Mouse (Mus musculus) midbrain, embryonic 12.5 days (tissue): ENCODE measurements at regions not wholly inside any gene's neighbourhood (a gene's known extent, or its start where the extent isn't known, plus 50 kb on each side); places are given as distances from the start of the nearest gene placed in this dataset.

Experiments used
- ATAC-seq: fragments of 200-750 bp; cut with Nextera tagmentation; 2 replicates; pipeline ENCODE4 v1.8.0; 2017; ENCODE audit warnings: low read depth, moderate TSS enrichment, moderate library complexity; ENCODE audit not compliant: low FRiP score
- H3K27ac ChIP-seq: fragments of 300-500 bp; sonication (generic); replicated peaks from 2 replicates; pipeline ENCODE4 v1.5.1; 2016; ENCODE audit warnings: mild to moderate bottlenecking
- H3K27me3 ChIP-seq: fragments of 300-500 bp; sonication (generic); 2 replicates; pipeline ENCODE4 v1.6.1; 2016; ENCODE audit warnings: mild to moderate bottlenecking
- H3K36me3 ChIP-seq: fragments of 300-500 bp; sonication (generic); 2 replicates; pipeline ENCODE4 v1.6.1; 2016
- H3K4me1 ChIP-seq: fragments of 300-500 bp; sonication (generic); 2 replicates; pipeline ENCODE4 v1.6.1; 2016
- H3K4me2 ChIP-seq: fragments of 300-500 bp; sonication (generic); replicated peaks from 2 replicates; pipeline ENCODE4 v1.6.1; 2016; ENCODE audit warnings: mild to moderate bottlenecking, moderate library complexity
- H3K4me3 ChIP-seq: fragments of 300-500 bp; sonication (generic); 2 replicates; pipeline ENCODE4 v1.5.1; 2016; ENCODE audit warnings: mild to moderate bottlenecking
- H3K9ac ChIP-seq: fragments of 300-500 bp; sonication (generic); replicated peaks from 2 replicates; pipeline ENCODE4 v1.6.1; 2016; ENCODE audit warnings: mild to moderate bottlenecking, moderate library complexity
- H3K9me3 ChIP-seq: fragments of 300-500 bp; sonication (generic); 2 replicates; pipeline ENCODE4 v1.6.1; 2016; ENCODE audit warnings: mild to moderate bottlenecking
- WGBS: fragments of 180-500 bp; shearing (Covaris S2); methylation state at CpG from one replicate; pipeline ENCODE4 v1.1.7; 2016; 5-methylcytosine and 5-hydroxymethylcytosine counted together

DNA sequence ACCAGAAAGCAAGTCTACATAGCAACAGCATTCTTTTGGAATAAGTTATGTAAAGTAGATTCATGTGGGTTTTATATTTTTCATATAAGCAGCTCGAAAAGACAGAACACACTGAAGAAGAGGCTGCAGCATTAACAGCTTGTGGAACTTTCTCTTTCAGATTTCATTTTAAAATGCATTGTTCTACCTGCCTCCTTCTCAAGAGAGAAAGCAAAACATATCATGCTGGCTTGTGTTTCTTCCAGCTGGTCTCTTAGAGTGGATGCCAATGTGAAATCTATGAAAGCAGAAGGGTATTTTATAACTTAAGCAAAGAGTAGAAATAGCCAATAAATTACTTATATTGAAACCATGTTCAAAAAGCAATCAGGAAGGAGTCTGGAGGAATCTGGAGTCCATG, 74.2 kb upstream of the Sstr4 start:
- 83% methylated on average over 1 of the region's 1 CpGs for WGBS

DNA sequence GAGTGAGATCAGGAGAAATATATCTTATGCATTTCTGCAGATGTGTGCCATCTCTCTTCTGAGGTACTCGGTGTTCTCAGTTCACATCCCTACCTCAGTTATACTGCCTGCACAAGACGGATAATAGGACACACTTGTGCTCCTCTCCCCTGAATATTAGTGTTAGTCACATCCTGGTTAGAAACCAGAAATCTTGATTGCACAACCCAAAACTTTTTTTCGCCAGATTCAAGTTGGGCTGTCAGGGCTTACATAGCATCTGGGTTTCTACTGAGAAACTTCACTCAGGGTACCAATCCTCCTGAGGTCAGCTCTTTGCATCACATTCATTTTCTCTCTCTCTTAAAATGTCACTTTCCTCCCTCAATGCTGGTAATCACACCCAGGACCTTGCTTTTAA, 69.8 kb upstream of the Sstr4 start:
- no peaks in the 10 kb centered on the region for H3K9me3 ChIP-seq
- ATAC-seq: no peak
- H3K36me3 ChIP-seq: no peaks in the 10 kb centered on the region
- H3K27ac ChIP-seq: no peak overlapping the region
- 80% methylated on average over 3 of the region's 3 CpGs for WGBS
- H3K4me3 ChIP-seq: no peak overlapping the region
- no peak overlapping the region for H3K9ac ChIP-seq
- H3K4me2 ChIP-seq: no peak overlapping the region
- no peaks in the 10 kb centered on the region for H3K27me3 ChIP-seq
- H3K4me1 ChIP-seq: no peaks in the 10 kb centered on the region

More for the DNA sequence above, 74.2 kb upstream of the Sstr4 start:
- H3K9ac ChIP-seq: no peak overlapping the region
- H3K27me3 ChIP-seq: no peaks in the 10 kb centered on the region
- H3K4me3 ChIP-seq: no peak overlapping the region
- no peaks in the 10 kb centered on the region for H3K36me3 ChIP-seq
- ATAC-seq: no peak
- H3K9me3 ChIP-seq: no peaks in the 10 kb centered on the region
- H3K4me1 ChIP-seq: no peaks in the 10 kb centered on the region
- no peak overlapping the region for H3K4me2 ChIP-seq
- H3K27ac ChIP-seq: no peak overlapping the region

DNA sequence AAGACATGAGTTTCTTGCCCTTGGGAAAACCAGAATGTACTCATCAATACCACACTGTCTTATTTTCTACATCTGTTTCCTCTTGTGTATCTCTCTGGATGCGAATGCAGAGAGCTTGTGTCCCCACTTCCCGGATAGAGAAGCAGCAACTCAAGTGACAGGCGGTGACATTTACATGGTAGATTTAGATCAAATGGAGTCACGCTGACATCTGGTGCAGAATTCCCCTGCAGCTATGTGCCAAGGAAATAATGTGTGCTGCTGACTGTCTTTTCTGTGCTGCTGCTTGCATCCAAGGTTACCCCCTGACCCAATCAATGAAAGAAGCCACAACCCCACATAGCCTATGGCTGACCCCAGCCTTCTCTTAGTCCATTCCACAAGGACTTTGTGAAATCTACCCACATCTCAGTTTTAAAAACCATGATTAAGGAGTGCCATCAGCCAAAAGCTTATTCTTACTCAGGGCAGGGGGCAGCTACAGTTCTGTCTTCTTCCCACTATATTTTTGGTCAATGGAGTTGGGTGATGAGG, 69.2 kb upstream of the Sstr4 start:
- H3K4me3 ChIP-seq: no peak overlapping the region
- H3K9me3 ChIP-seq: no peaks in the 10 kb centered on the region
- no peak overlapping the region for H3K9ac ChIP-seq
- H3K27ac ChIP-seq: no peak overlapping the region
- H3K4me1 ChIP-seq: no peaks in the 10 kb centered on the region
- WGBS: 71% methylated on average over 4 of the region's 4 CpGs
- peak; percentile 41; the same call in 1 of the 2 replicates for ATAC-seq
- H3K27me3 ChIP-seq: no peaks in the 10 kb centered on the region
- no peak overlapping the region for H3K4me2 ChIP-seq
- no peaks in the 10 kb centered on the region for H3K36me3 ChIP-seq

DNA sequence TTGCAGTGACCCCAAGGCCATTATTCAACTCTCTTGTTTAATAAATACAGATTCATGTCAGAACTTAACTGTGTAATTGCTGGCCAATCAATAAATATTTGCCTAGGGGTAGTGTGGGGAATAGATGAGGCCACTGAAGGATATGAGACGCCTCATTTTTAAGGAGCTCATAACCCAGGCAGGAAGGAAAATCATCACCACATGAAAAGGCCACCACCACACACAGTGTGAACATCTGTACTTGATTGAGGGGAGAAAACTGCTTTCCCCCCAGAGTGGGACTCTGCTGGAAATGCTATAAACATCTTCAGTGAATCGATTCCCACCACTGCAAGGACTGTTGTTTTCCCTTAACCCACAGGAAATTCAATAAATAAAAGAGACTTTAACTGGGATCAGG, 68.7 kb upstream of the Sstr4 start:
- no peak overlapping the region for H3K27ac ChIP-seq
- H3K9me3 ChIP-seq: no peaks in the 10 kb centered on the region
- H3K9ac ChIP-seq: no peak overlapping the region
- no peaks in the 10 kb centered on the region for H3K4me1 ChIP-seq
- no peak overlapping the region for H3K4me3 ChIP-seq
- no peak overlapping the region for H3K4me2 ChIP-seq
- H3K27me3 ChIP-seq: no peaks in the 10 kb centered on the region
- H3K36me3 ChIP-seq: no peaks in the 10 kb centered on the region
- 70% methylated on average over 2 of the region's 2 CpGs for WGBS
- ATAC-seq: peak; percentile 41

DNA sequence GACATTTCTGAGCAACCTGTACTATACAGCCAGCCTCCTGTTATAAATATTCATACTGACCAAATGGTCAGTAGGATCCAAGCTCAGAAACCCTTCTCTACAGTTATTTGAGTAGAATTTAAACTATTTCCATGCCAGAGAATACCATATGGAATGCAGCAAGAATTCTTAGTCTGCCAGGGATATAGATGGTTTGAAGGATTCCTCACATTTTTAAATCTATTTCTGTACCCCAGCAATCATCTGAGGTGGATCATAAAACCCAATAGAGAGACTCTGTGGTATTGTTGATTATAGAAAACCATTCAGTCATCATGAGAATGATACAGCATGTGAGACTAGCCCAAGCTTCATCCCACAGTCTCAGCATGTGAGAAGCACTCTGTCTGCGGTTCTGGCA, 67.6 kb upstream of the Sstr4 start:
- Histone ChIP-seq H3K27ac (no peak overlapping the region), H3K4me2 (no peak overlapping the region), H3K27me3 (no peaks in the 10 kb centered on the region), H3K9me3 (no peaks in the 10 kb centered on the region), H3K4me1 (no peaks in the 10 kb centered on the region), H3K9ac (no peak overlapping the region), H3K4me3 (no peak overlapping the region), H3K36me3 (no peaks in the 10 kb centered on the region)
- WGBS: 83% methylated on average over 1 of the region's 1 CpGs
- ATAC-seq: no peak

DNA sequence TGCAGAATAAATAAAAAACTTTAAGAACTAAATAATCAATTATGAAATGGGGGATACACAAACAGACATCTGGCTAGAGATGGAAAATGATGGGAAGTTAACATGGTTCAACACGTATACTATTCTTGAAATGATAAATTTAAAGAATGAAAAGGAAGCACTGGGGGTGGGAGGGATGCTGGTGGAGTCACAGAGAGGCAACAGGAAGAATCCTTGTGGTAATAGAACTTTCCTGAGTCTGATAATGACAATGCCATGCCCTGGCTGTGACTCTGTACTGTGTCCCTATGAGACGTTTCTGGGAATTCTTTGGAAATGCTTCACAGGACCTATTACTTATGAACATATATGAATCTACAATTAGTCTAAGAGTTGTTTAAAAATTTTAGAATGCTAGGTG, 64.8 kb upstream of the Sstr4 start:
- H3K27ac ChIP-seq: no peak overlapping the region
- no peak overlapping the region for H3K9ac ChIP-seq
- H3K4me3 ChIP-seq: no peak overlapping the region
- WGBS: 82% methylated on average over 2 of the region's 2 CpGs
- no peak overlapping the region for H3K4me2 ChIP-seq
- no peak for ATAC-seq
- H3K4me1 ChIP-seq: no peaks in the 10 kb centered on the region
- H3K27me3 ChIP-seq: no peaks in the 10 kb centered on the region
- no peaks in the 10 kb centered on the region for H3K36me3 ChIP-seq
- no peaks in the 10 kb centered on the region for H3K9me3 ChIP-seq

DNA sequence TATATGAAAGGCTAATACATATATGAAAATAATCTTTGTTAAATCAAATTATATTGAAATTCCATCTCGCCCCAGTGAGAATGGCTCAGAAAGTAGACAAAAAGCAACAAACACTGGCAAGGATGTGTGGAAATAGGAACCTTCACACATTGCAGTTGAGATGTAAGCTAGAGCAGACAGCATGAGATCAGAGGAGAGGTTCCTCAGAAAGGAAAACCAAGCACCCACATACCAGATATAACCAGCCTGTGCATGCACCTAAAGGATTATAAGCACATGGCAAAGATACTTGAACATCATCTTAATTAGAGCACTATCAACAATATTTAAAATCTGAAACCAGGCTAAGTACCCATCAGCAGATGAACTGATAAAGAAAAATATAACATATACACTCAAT, 60.6 kb upstream of the Sstr4 start:
- H3K4me1 ChIP-seq: peaks cover 3% of the 10 kb centered on the region; the same call in 1 of the 2 replicates
- H3K27ac ChIP-seq: no peak overlapping the region
- H3K4me3 ChIP-seq: no peak overlapping the region
- no peak overlapping the region for H3K4me2 ChIP-seq
- no peaks in the 10 kb centered on the region for H3K27me3 ChIP-seq
- ATAC-seq: no peak
- no peaks in the 10 kb centered on the region for H3K9me3 ChIP-seq
- WGBS: 87% methylated on average over 1 of the region's 1 CpGs
- H3K36me3 ChIP-seq: no peaks in the 10 kb centered on the region
- no peak overlapping the region for H3K9ac ChIP-seq

DNA sequence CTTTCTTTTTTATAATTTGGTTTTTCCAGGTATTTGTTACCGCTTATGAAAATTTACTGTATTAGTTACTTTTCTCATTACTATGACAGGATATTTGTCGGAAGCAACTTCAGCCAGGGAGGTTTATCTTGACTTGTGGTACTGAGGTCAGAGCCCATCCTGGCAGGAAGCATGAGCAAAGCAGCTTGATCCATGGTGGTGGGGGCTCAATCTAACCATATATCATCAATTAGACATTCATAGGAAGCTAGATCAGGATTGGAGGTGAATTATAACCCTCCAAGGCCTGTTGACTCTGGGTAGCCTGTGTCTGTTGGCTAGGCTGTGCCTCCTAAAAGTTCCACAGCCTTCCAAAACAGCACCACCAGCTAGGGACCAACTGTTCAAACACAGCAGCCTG, 58.5 kb upstream of the Sstr4 start:
- Histone ChIP-seq H3K36me3 (no peaks in the 10 kb centered on the region), H3K9ac (no peak overlapping the region), H3K4me2 (no peak overlapping the region), H3K27ac (no peak overlapping the region), H3K27me3 (no peaks in the 10 kb centered on the region), H3K9me3 (no peaks in the 10 kb centered on the region), H3K4me1 (peaks cover 3% of the 10 kb centered on the region; the same call in 1 of the 2 replicates), H3K4me3 (no peak overlapping the region)
- no peak for ATAC-seq
- 94% methylated on average over 2 of the region's 2 CpGs for WGBS

DNA sequence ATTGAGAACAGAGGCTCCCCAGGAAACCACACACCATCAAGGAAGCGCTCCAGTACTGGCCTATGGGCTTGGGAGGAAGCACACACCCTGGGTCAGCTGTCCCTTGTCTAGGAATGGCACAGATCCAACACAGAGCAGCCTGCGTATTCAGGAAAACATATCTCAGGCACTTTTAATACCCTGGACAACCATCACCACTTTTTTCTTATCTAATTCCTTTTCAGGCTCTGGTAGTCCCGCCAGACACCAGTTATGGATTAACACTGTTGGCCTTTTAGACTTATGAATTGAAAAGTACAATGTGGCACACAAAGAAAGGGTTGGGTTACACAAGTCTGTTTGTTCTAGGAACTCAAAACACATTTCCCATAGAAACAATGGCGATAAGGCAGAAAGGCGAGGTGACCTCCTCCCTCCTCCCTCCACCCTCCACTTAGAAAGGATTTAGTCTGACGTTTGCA, 56.8 kb upstream of the Sstr4 start:
- ATAC-seq: peak; percentile 77
- Histone ChIP-seq H3K9me3 (no peaks in the 10 kb centered on the region), H3K27ac (no peak overlapping the region), H3K4me2 (no peak overlapping the region), H3K4me1 (peaks cover 3% of the 10 kb centered on the region; the same call in 1 of the 2 replicates), H3K27me3 (no peaks in the 10 kb centered on the region), H3K9ac (no peak overlapping the region), H3K4me3 (no peak overlapping the region), H3K36me3 (no peaks in the 10 kb centered on the region)
- 32% methylated on average over 6 of the region's 6 CpGs for WGBS

DNA sequence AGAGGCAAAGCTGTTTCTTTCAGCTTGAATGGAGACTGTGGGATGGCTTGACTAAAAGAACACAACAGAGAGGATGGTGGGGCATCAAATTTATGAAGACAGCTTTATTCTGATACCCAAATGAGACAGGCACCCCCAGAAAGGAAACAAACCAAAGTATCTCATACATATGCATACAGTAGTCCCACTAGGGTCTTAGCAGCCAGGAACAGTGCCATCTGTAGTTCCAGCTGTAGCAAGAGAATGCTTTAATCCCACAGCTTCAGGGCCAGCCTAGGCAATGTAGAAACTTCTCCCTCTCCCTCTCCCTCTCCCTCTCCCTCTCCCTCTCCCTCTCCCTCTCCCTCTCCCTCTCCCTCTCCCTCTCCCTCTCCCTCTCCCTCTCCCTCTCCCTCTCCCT, 56.2 kb upstream of the Sstr4 start:
- Histone ChIP-seq H3K9ac (no peak overlapping the region), H3K9me3 (no peaks in the 10 kb centered on the region), H3K4me1 (peaks cover 3% of the 10 kb centered on the region; the same call in 1 of the 2 replicates), H3K27ac (no peak overlapping the region), H3K36me3 (no peaks in the 10 kb centered on the region), H3K4me2 (no peak overlapping the region), H3K27me3 (no peaks in the 10 kb centered on the region), H3K4me3 (no peak overlapping the region)
- peak; percentile 82 for ATAC-seq

DNA sequence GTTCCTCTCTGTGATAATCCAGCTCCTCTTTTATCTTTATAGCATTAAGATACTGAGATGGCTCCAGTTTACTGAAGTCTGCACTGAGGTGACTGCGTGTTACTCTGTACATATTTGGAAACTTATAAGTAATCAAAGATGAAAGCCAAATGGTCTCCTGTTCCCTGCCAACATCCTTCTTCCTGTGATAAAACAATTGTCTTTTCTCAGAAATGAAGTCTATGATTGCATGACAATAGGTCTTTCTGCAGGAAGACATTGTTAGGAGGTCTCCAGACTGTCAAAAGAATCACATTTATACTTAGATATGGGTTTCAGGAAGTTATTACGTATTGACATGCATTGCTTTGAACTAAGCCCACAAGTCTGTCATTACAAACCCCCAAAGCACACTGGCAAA, 51.0 kb upstream of the Sstr4 start:
- Histone ChIP-seq H3K4me2 (no peak overlapping the region), H3K9me3 (no peaks in the 10 kb centered on the region), H3K4me1 (no peaks in the 10 kb centered on the region), H3K27ac (no peak overlapping the region), H3K9ac (no peak overlapping the region), H3K27me3 (no peaks in the 10 kb centered on the region), H3K4me3 (no peak overlapping the region), H3K36me3 (no peaks in the 10 kb centered on the region)
- ATAC-seq: no peak
- WGBS: 87% methylated on average over 2 of the region's 2 CpGs
